Mouse (Mus musculus) lung, adult 2 months (tissue): ENCODE data around the gene Hsph1. TPM values are rescaled to one million over a fixed set of nuclear protein-coding genes. Genes with fewer than 3 reads are reported as not detected.

ENCODE experiments used
- DNase-seq: peaks from one replicate; pipeline ENCODE4 v3.0.0; 2022
- H3K4me1 ChIP-seq: fragments of 200-500 bp; 2 replicates; pipeline ENCODE4 v1.6.1; 2011; ENCODE audit warnings: low read length; ENCODE audit not compliant: control insufficient read depth, insufficient read depth
- H3K4me3 ChIP-seq: fragments of 200-500 bp; replicated peaks from 2 replicates; pipeline ENCODE3; 2011; ENCODE audit warnings: low read depth, mild to moderate bottlenecking, control low read depth, low read length; ENCODE audit errors: extremely low read depth
- CTCF ChIP-seq: fragments of 200-500 bp; IDR thresholded peaks from 2 replicates; pipeline ENCODE4 v1.5.1; 2011; ENCODE audit warnings: mild to moderate bottlenecking, low read length, control low read depth; ENCODE audit not compliant: insufficient read depth
- POLR2A ChIP-seq: fragments of 200-500 bp; IDR thresholded peaks from 2 replicates; pipeline ENCODE4 v1.6.1; 2011; ENCODE audit warnings: low read depth, mild to moderate bottlenecking, control low read depth, low read length, borderline replicate concordance; ENCODE audit errors: extremely low read depth
- WGBS: fragments of 180-500 bp; shearing (Covaris S2); methylation state at CpG from one replicate; pipeline ENCODE4 v1.1.7; 2018; 5-methylcytosine and 5-hydroxymethylcytosine counted together
- polyA plus RNA-seq: library from polyadenylated mRNA; depleted of rRNA; stranded (reverse); fragments of >200 nt; gene quantifications from 2 replicates; pipeline ENCODE4 v1.2.3, GENCODE M21; 2012

The Hsph1 gene
- polyA plus RNA-seq, 1 experiment, result 7.3 TPM

GRCm38 (mm10) chr5:149601996-149602395, 34.2 kb downstream of the Hsph1 start:
- no peak overlapping the region for H3K4me3 ChIP-seq
- DNase-seq, result no peak
- no peaks in the 10 kb centered on the region for H3K4me1 ChIP-seq
- TF ChIP-seq POLR2A, result no peak
- no peak for TF ChIP-seq CTCF
- 80% methylated on average over 3 of the region's 3 CpGs for WGBS

GRCm38 (mm10) chr5:149597351-149597750, 38.8 kb downstream of the Hsph1 start:
- Histone ChIP-seq H3K4me1 (no peaks in the 10 kb centered on the region), H3K4me3 (no peak overlapping the region)
- WGBS, result 55% methylated on average over 18 of the region's 18 CpGs
- no peak for DNase-seq
- TF ChIP-seq POLR2A, result no peak
- TF ChIP-seq CTCF, result no peak

GRCm38 (mm10) chr5:149594215-149594614, 42.0 kb downstream of the Hsph1 start:
- Histone ChIP-seq H3K4me3 (no peak overlapping the region), H3K4me1 (no peaks in the 10 kb centered on the region)
- WGBS, result 79% methylated on average over 3 of the region's 3 CpGs
- DNase-seq, result no peak
- TF ChIP-seq POLR2A (no peak), CTCF (no peak)

- peaks cover 3% of the 10 kb centered on the region; the same call in 1 of the 2 replicates for H3K4me1 ChIP-seq
- 67% methylated on average over 3 of the region's 3 CpGs for WGBS
- DNase-seq, result no peak
- no peak for TF ChIP-seq CTCF
- TF ChIP-seq POLR2A, result no peak
- H3K4me3 ChIP-seq, result no peak overlapping the region
Measured at GRCm38 (mm10) chr5:149589932-149590331, 46.2 kb downstream of the Hsph1 start.

DNA sequence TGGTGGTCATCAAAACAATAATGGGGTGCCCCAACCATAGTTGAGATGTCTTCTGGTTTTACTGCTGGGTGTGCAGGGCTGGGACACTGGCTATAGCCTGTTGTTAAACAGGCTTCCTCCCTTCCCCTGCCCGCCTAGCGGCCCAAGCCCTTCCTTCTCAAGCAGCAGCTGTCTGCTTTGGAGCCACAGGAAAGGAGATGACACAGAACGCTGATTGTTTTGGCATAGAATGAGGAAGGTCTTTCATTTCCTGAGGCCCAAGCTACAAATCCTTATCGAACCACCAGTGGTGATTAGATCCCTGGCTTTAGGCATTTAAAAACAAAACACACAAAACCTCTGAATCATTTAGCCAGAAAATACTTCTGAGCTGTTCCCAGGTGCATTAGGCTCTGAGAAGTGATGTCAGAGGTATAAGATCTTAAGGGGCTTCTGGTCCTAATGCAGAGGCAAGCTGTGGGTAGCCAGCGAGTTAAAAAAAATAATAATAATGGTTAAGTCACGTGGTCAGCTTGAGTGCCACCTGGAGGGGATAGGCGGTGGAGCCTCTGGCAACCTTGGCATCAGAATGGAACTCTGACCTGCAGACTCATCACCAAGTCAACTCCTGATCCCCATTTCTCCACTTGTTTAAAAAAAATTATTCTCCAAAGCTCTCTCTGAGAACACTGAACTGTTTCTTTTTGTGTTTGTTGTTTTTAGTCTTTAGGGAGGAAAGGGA, 47.2 kb downstream of the Hsph1 start:
- Histone ChIP-seq H3K4me1 (peaks cover 9% of the 10 kb centered on the region), H3K4me3 (no peak overlapping the region)
- DNase-seq, result no peak
- 0 out of 2 replicates have a peak, but pooled peaks have one; percentile 2 for TF ChIP-seq CTCF
- no peak for TF ChIP-seq POLR2A
- 31% methylated on average over 7 of the region's 7 CpGs for WGBS

DNA sequence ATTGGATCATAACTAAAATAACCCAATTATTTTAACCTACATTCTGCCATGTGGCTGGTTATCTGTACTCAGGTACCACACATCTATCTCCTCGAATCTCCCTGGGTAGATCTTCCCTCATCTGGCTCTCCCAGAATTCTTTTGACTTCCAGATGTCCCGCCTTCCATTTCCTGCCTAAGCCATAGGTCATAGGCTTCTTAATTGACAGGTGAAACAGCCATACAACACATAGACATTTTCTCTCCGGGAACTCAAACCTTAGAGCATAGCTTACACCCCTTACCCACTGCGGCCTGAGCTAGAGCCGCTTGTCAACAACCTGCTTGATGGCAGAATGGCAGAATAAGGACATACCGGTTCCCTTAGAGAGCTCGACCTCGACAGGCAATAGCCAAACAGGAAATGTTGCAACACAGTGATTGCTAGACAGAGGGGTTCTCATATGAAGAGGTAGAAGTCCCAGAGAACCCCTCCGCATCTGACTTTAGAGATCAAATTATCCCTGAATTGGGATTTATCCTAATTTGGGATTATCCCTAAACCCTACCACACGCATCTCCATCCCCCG, 48.8 kb downstream of the Hsph1 start:
- TF ChIP-seq POLR2A (no peak), CTCF (no peak)
- Histone ChIP-seq H3K4me1 (peaks cover 9% of the 10 kb centered on the region), H3K4me3 (no peak overlapping the region)
- no peak for DNase-seq
- WGBS, result 68% methylated on average over 11 of the region's 11 CpGs

DNA sequence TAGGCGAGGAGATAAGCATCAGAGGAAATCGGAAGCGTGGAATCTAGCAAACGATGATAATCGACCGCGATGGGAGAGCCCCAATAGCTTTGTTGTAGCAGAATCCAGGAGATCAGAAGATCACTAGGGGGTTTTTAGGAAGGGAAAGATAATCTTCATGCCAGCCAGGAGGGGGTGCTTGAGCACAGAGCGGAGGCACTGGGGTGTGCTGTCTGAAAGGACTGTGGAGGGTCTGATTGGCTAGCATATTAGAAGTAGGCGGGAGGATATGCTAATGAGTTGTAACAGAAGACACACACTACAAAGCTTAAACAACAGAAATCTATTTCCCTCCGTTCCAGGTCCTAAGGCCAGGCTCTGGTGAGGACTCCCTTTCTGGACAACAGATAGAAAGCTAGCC, 50.3 kb downstream of the Hsph1 start:
- DNase-seq, result no peak
- 72% methylated on average over 10 of the region's 10 CpGs for WGBS
- TF ChIP-seq CTCF, result no peak
- no peak for TF ChIP-seq POLR2A
- peaks cover 9% of the 10 kb centered on the region for H3K4me1 ChIP-seq
- H3K4me3 ChIP-seq, result no peak overlapping the region

DNA sequence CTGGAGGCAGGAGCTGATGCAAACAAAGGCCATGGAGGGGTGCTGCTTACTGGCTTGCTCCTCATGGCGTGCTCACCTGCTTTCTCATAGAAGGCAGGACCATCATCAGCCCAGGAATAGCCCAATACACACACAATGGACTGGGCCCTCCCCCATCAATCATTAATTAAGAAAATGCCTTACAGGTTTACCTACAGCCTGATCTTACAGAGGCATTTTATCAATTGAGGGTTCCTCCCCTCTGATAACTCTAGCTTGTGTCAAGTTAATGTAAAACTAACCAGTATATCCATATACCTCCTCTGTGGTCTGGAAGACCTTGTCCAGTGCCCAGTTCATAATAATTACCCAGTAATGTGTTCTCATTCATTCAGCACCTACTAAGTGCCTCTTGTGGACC, 50.9 kb downstream of the Hsph1 start:
- H3K4me3 ChIP-seq, result no peak overlapping the region
- TF ChIP-seq CTCF, result no peak
- TF ChIP-seq POLR2A, result no peak
- no peak for DNase-seq
- H3K4me1 ChIP-seq, result peaks cover 9% of the 10 kb centered on the region
- 81% methylated on average over 1 of the region's 1 CpGs for WGBS

- DNase-seq, result no peak
- TF ChIP-seq POLR2A, result no peak
- TF ChIP-seq CTCF, result no peak
- 30% methylated on average over 8 of the region's 8 CpGs for WGBS
- Histone ChIP-seq H3K4me1 (peaks cover 9% of the 10 kb centered on the region), H3K4me3 (no peak overlapping the region)
Measured at GRCm38 (mm10) chr5:149584154-149584655, 52.0 kb downstream of the Hsph1 start.

- Histone ChIP-seq H3K4me3 (no peak overlapping the region), H3K4me1 (peaks cover 7% of the 10 kb centered on the region)
- DNase-seq, result no peak
- TF ChIP-seq CTCF, result no peak
- no peak for TF ChIP-seq POLR2A
- 43% methylated on average over 8 of the region's 8 CpGs for WGBS
Measured at GRCm38 (mm10) chr5:149583507-149583906, 52.7 kb downstream of the Hsph1 start.
